8 mouse cellular contexts compared by ENCODE assay signal in the genomic region with DNA sequence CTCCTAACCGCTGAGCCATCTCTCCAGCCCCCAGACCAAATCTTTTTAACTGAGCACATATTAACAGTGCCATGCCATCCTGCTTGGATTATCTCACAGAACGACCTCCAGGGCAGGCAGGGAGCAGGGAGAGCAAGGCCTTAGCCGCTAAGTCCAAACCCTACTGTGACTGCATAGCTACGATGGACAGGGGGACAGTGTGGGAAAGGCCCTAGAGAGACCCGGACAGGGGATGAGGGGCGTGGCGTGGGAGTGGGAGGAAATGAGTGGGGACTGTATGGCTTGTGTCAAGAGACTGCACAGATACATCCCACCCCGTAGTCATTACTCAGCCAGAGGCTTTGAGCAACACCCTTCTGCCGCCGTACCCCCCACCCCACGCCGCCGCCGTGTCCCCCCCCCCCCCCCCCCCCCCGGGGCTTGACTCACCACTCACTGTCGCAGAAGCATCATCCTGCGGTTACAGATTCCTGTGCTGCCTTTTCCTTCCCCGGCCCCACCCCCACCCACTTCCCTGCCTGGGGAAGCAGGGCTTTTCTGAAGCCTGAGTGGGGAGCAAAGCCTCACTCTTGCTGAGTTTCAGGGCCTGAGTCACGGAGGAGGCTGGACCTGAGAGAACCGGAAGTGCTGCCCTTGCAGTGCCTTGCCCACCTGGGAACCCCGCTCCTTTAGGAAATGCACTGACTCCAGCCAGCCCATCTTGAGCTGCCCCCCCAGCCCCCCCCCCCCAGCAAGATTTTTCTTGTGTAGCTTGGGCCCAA. TPM values are rescaled to one million over a fixed set of nuclear protein-coding genes. Genes with fewer than 3 reads are reported as not detected.
DNase-seq lines count a peak whose midpoint lies in the region; ATAC-seq and TF ChIP-seq lines count a peak whose summit lies in the region.

No protein-coding gene starts in this region.

- no peaks in the 10 kb centered on the region for H3K9me3 ChIP-seq in heart, embryonic 16.5 days (replicated peaks; ENCODE audit: control insufficient read depth, low read length)
- H3K9me3 ChIP-seq in limb, embryonic 15.5 days, result no peaks in the 10 kb centered on the region

- 23% methylated on average over 13 of the region's 21 CpGs for WGBS in heart, embryonic 16.5 days
- WGBS in limb, embryonic 15.5 days, result 42% methylated on average over 13 of the region's 21 CpGs
- 72% methylated on average over 14 of the region's 21 CpGs for WGBS in cerebellum, adult 2 months

- peak overlapping the region; percentile 56 for H3K9ac ChIP-seq in heart, embryonic 16.5 days (ENCODE audit: low read length)
- H3K9ac ChIP-seq in limb, embryonic 15.5 days, result no peak overlapping the region

- peak overlapping the region; percentile 14; the same call in 1 of the 2 replicates for H3K4me3 ChIP-seq in heart, embryonic 16.5 days (ENCODE audit: low read length)
- H3K4me3 ChIP-seq in limb, embryonic 15.5 days, result no peak overlapping the region
- H3K4me3 ChIP-seq in cerebellum, adult 2 months (replicated peaks; ENCODE audit: insufficient read depth, low read depth, low read length), result no peak overlapping the region

- no peaks in the 10 kb centered on the region for H3K36me3 ChIP-seq in heart, embryonic 16.5 days (ENCODE audit: control insufficient read depth, insufficient read depth)
- H3K36me3 ChIP-seq in limb, embryonic 15.5 days, result no peaks in the 10 kb centered on the region

- H3K27ac ChIP-seq in heart, embryonic 16.5 days (ENCODE audit: low read length), result peak overlapping the region; percentile 92
- peak overlapping the region; percentile 80 for H3K27ac ChIP-seq in limb, embryonic 15.5 days
- no peak overlapping the region for H3K27ac ChIP-seq in cerebellum, adult 2 months (ENCODE audit: insufficient read depth, low read length)

- DNase-seq in heart, adult 11 months, result peak; percentile 97
- DNase-seq in heart, postnatal 25 days (ENCODE audit: low spot score), result no peak
- peak; percentile 70 for DNase-seq in adrenal gland, postnatal 14 days
- peak; percentile 45 for DNase-seq in naive thymus-derived CD4-positive, alpha-beta T cell, adult 2 months (ENCODE audit: low read depth)
- no peak for DNase-seq in left cerebral cortex, adult 9 months (ENCODE audit: low spot score in 2 of 2)
- DNase-seq in cerebellum, adult 2 months, result no peak

- peak overlapping the region; percentile 47 for H3K4me2 ChIP-seq in heart, embryonic 16.5 days (ENCODE audit: low read depth, low read length)
- H3K4me2 ChIP-seq in limb, embryonic 15.5 days, result 0 out of 2 replicates have a peak overlapping the region, but pooled peaks have one; percentile 14

- no peak for TF ChIP-seq POLR2A in cerebellum, adult 2 months (IDR thresholded peaks at IDR 0.05; ENCODE audit: borderline replicate concordance, insufficient read depth, low read length)

- H3K4me1 ChIP-seq in heart, embryonic 16.5 days (ENCODE audit: control insufficient read depth, insufficient read depth, low read length), result peaks cover 83% of the 10 kb centered on the region
- H3K4me1 ChIP-seq in limb, embryonic 15.5 days, result peaks cover 82% of the 10 kb centered on the region
- peaks cover 14% of the 10 kb centered on the region for H3K4me1 ChIP-seq in cerebellum, adult 2 months (ENCODE audit: control insufficient read depth, insufficient read depth, low read length)

- intact Hi-C loops in heart, postnatal 25 days (cut with DNase I), result no loop called here

- ATAC-seq in heart, embryonic 16.5 days (replicated peaks; ENCODE audit: extremely low read depth, insufficient read depth, low FRiP score), result peak; percentile 4; the same call in 1 of the 2 replicates
- peak; percentile 36; the same call in 1 of the 2 replicates for ATAC-seq in limb, embryonic 15.5 days (ENCODE audit: insufficient number of reproducible peaks, low FRiP score, low TSS enrichment, low read depth)

- H3K27me3 ChIP-seq in heart, embryonic 16.5 days (ENCODE audit: control insufficient read depth, insufficient read depth, low read length), result no peaks in the 10 kb centered on the region
- H3K27me3 ChIP-seq in limb, embryonic 15.5 days, result no peaks in the 10 kb centered on the region
- H3K27me3 ChIP-seq in cerebellum, adult 2 months (ENCODE audit: control insufficient read depth, insufficient read depth, low read length), result no peaks in the 10 kb centered on the region

- TF ChIP-seq CTCF in cerebellum, adult 2 months (IDR thresholded peaks at IDR 0.05; ENCODE audit: borderline replicate concordance, insufficient read depth, low read depth, low read length), result no peak

RNA-seq across cellular contexts. Expression of a gene that starts 6.5 kb away (rescaled TPM):
- total RNA-seq in heart, postnatal 25 days (2021), result 10 to 100 TPM; 23.8 to 31.9 TPM
- 22.0 and 23.1 TPM in 2 replicates for total RNA-seq in adrenal gland, postnatal 14 days (2021)
- polyA plus RNA-seq in heart, embryonic 16.5 days (2015; fragmentation: Nextera tagmentation; extraction: Ambion mirVana), result 44.9 and 57.3 TPM in 2 replicates
- 138 and 152 TPM in 2 replicates for polyA plus RNA-seq in limb, embryonic 15.5 days (2015; fragmentation: Nextera tagmentation; extraction: Ambion mirVana)
- polyA plus RNA-seq in cerebellum, adult 2 months (2012; rRNA removed), result 23.9 and 24.5 TPM in 2 replicates

RNA-seq across cellular contexts. Expression of a gene that starts 35.4 kb away (rescaled TPM):
- total RNA-seq in heart, postnatal 25 days (2021), result 10 to 100 TPM; 11.0 to 11.7 TPM
- 25.2 and 26.4 TPM in 2 replicates for total RNA-seq in adrenal gland, postnatal 14 days (2021)
- polyA plus RNA-seq in heart, embryonic 16.5 days (2015; fragmentation: Nextera tagmentation; extraction: Ambion mirVana), result 28.0 and 29.2 TPM in 2 replicates
- 16.7 and 17.9 TPM in 2 replicates for polyA plus RNA-seq in limb, embryonic 15.5 days (2015; fragmentation: Nextera tagmentation; extraction: Ambion mirVana)
- 889 and 932 TPM in 2 replicates for polyA plus RNA-seq in cerebellum, adult 2 months (2012; rRNA removed)

Comparison
In these comparisons a context has a peak if more than half of its experiments do, and no peak if none do; other contexts are left out.
1. DNase-seq: peak in heart, adult 11 months (single experiment), adrenal gland, postnatal 14 days (single experiment) and naive thymus-derived CD4-positive, alpha-beta T cell, adult 2 months (single experiment); none in heart, postnatal 25 days (single experiment), left cerebral cortex, adult 9 months (0 of 2) and cerebellum, adult 2 months (0 of 2).
2. RNA of a gene that starts 35.4 kb away (polyA plus RNA-seq): 889 to 932 TPM in cerebellum, adult 2 months; 28.0 to 29.2 TPM in heart, embryonic 16.5 days and 16.7 to 17.9 TPM in limb, embryonic 15.5 days; every median in the first group is over 10 times any median in the second.